Mouse (Mus musculus): ENCODE measurements around the gene Cenpu. TPM values are rescaled to one million over a fixed set of nuclear protein-coding genes. Genes with fewer than 3 reads are reported as not detected.

Cenpu gene
- polyA plus RNA-seq, 1 experiment: 2.3 TPM

DNA sequence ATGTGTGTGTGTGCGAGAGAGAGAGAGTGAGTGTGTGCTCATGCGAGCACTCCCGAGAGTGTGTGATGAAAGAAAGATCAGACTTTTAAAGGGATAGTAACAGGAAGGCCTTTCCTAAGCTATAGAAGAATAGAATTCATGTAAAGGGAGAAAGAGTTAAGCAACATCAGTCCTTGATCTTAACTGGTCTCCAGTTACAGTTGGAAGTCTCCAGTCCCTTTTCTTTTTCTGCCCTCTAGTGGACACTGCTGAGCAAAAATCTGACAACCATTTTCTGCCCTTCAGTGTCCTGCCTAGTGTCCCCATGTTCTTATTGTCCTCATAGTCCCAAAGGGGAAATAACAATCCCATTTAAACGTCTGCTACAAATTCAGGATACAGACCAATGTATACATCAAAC, 4.6 kb upstream of the Cenpu start:
- no peaks in the 10 kb centered on the region for H3K4me1 ChIP-seq (ENCODE audit: control insufficient read depth, insufficient read depth, insufficient read length)
- peak in 1 of 2 experiments; percentile 43 for DNase-seq (ENCODE audit: low read depth in 1 of 2, low spot score in 2 of 2)

GRCm38 (mm10) chr8:46550058-46550457, 1.8 kb upstream of the Cenpu start:
- 41% methylated on average over 8 of the region's 8 CpGs for WGBS
- no peak overlapping the region for H3K27ac ChIP-seq (ENCODE audit: insufficient read depth, low read length)
- no peak overlapping the region for H3K4me3 ChIP-seq (ENCODE audit: extremely low read depth, insufficient read depth, insufficient read length)
- H3K4me1 ChIP-seq (ENCODE audit: control insufficient read depth, insufficient read depth, insufficient read length): no peaks in the 10 kb centered on the region
- TF ChIP-seq CTCF (IDR thresholded peaks at IDR 0.05; ENCODE audit: extremely low read depth, insufficient read depth, insufficient read length, insufficient replicate concordance) (no peak), POLR2A (IDR thresholded peaks at IDR 0.05; ENCODE audit: low read depth, low read length) (no peak)
- peak in 1 of 2 experiments; percentile 64 for DNase-seq (ENCODE audit: low read depth in 1 of 2, low spot score in 2 of 2)
- no peaks in the 10 kb centered on the region for H3K27me3 ChIP-seq (ENCODE audit: control insufficient read depth, insufficient read depth, low read length)
- no peaks in the 10 kb centered on the region for H3K36me3 ChIP-seq (ENCODE audit: control insufficient read depth, insufficient read depth, low read length)

More for the DNA sequence above, 4.6 kb upstream of the Cenpu start:
- H3K27ac ChIP-seq (ENCODE audit: insufficient read depth, low read length): no peak overlapping the region; the same call in 1 of the 2 replicates
- H3K27me3 ChIP-seq (ENCODE audit: control insufficient read depth, insufficient read depth, low read length): no peaks in the 10 kb centered on the region
- H3K4me3 ChIP-seq (ENCODE audit: extremely low read depth, insufficient read depth, insufficient read length): no peak overlapping the region
- H3K36me3 ChIP-seq (ENCODE audit: control insufficient read depth, insufficient read depth, low read length): no peaks in the 10 kb centered on the region
- 26% methylated on average over 4 of the region's 4 CpGs for WGBS
- no peak for TF ChIP-seq POLR2A (IDR thresholded peaks at IDR 0.05; ENCODE audit: low read depth, low read length)
- peak; percentile 14; the same call in 1 of the 2 replicates for TF ChIP-seq CTCF (IDR thresholded peaks at IDR 0.05; ENCODE audit: extremely low read depth, insufficient read depth, insufficient read length, insufficient replicate concordance)

DNA sequence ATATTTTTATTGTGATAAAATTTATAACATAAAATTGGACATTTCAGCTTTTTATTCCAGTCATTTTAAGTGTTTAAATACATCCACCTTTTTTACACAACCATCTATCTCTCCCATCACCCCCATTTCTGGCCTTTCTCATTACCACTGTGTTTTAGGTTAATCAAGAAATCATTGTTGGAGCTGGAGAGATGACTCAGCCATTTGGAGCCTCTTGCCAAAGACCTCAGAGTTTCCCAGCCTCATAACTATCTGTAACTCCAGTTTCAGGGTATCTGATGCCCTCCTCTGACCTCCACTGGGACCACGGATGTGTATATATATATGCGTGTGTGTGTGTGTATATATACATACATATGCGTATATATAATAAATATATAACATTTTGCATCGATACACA, 799 bp upstream of the Cenpu start:
- Histone ChIP-seq H3K27me3 (ENCODE audit: control insufficient read depth, insufficient read depth, low read length) (no peaks in the 10 kb centered on the region), H3K4me1 (ENCODE audit: control insufficient read depth, insufficient read depth, insufficient read length) (no peaks in the 10 kb centered on the region), H3K36me3 (ENCODE audit: control insufficient read depth, insufficient read depth, low read length) (no peaks in the 10 kb centered on the region), H3K4me3 (ENCODE audit: extremely low read depth, insufficient read depth, insufficient read length) (peak overlapping the region; percentile 74; the same call in 1 of the 2 replicates), H3K27ac (ENCODE audit: insufficient read depth, low read length) (no peak overlapping the region)
- TF ChIP-seq CTCF (IDR thresholded peaks at IDR 0.05; ENCODE audit: extremely low read depth, insufficient read depth, insufficient read length, insufficient replicate concordance) (no peak), POLR2A (IDR thresholded peaks at IDR 0.05; ENCODE audit: low read depth, low read length) (no peak)
- WGBS: 39% methylated on average over 4 of the region's 4 CpGs
- DNase-seq (ENCODE audit: low read depth in 1 of 2, low spot score in 2 of 2): no peak

DNA sequence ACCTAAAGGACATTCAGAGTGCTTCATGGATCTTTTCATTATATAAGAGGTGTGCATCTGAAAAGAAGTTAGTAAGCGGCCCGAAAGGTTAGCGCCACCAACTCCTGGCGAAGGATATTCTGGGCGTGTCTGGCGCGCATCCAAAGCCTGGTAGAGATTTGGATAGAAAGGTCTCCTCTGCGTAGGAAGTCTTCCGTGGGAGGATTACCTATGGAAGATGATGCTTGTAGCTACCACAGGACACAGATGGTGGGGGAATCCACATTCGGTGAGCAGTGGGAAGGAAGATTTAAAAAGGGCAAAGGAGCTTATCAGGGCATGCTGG, 575 bp downstream of the Cenpu start:
- H3K27ac ChIP-seq (ENCODE audit: insufficient read depth, low read length): no peak overlapping the region
- peak overlapping the region; percentile 70; the same call in 1 of the 2 replicates for H3K4me3 ChIP-seq (ENCODE audit: extremely low read depth, insufficient read depth, insufficient read length)
- no peaks in the 10 kb centered on the region for H3K4me1 ChIP-seq (ENCODE audit: control insufficient read depth, insufficient read depth, insufficient read length)
- 2% methylated on average over 10 of the region's 10 CpGs for WGBS
- H3K27me3 ChIP-seq (ENCODE audit: control insufficient read depth, insufficient read depth, low read length): no peaks in the 10 kb centered on the region
- TF ChIP-seq CTCF (IDR thresholded peaks at IDR 0.05; ENCODE audit: extremely low read depth, insufficient read depth, insufficient read length, insufficient replicate concordance): no peak
- no peak for TF ChIP-seq POLR2A (IDR thresholded peaks at IDR 0.05; ENCODE audit: low read depth, low read length)
- no peaks in the 10 kb centered on the region for H3K36me3 ChIP-seq (ENCODE audit: control insufficient read depth, insufficient read depth, low read length)
- DNase-seq (ENCODE audit: low read depth in 1 of 2, low spot score in 2 of 2): no peak

- H3K36me3 ChIP-seq (ENCODE audit: control insufficient read depth, insufficient read depth, low read length): no peaks in the 10 kb centered on the region
- no peak for DNase-seq (ENCODE audit: low read depth in 1 of 2, low spot score in 2 of 2)
- H3K4me1 ChIP-seq (ENCODE audit: control insufficient read depth, insufficient read depth, insufficient read length): no peaks in the 10 kb centered on the region
Measured at GRCm38 (mm10) chr8:46559428-46559827, 7.6 kb downstream of the Cenpu start.

DNA sequence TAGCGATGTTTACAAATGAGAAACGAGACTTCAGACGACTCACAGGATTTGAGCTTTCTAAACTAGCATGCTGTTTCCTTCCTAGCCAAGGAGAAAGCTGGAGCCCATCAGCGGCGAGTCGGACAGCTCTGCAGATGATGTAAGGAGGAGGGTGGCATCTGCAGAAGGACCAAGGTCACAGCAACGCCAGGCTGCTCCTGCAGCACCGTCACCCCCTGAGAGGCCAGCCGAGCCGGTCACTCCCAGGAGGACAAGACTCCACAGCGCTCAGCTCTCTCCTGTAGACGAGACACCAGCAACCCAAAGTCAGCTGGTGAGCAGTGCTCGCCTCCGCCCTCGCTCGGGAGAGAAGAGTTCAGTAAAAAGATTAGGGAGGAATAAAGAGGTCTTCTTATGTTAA, 10.5 kb downstream of the Cenpu start:
- H3K36me3 ChIP-seq (ENCODE audit: control insufficient read depth, insufficient read depth, low read length): no peaks in the 10 kb centered on the region
- no peaks in the 10 kb centered on the region for H3K4me1 ChIP-seq (ENCODE audit: control insufficient read depth, insufficient read depth, insufficient read length)
- no peak overlapping the region for H3K4me3 ChIP-seq (ENCODE audit: extremely low read depth, insufficient read depth, insufficient read length)
- no peak overlapping the region for H3K27ac ChIP-seq (ENCODE audit: insufficient read depth, low read length)
- WGBS: 94% methylated on average over 16 of the region's 16 CpGs
- DNase-seq (ENCODE audit: low read depth in 1 of 2, low spot score in 2 of 2): no peak
- H3K27me3 ChIP-seq (ENCODE audit: control insufficient read depth, insufficient read depth, low read length): no peaks in the 10 kb centered on the region
- TF ChIP-seq CTCF (IDR thresholded peaks at IDR 0.05; ENCODE audit: extremely low read depth, insufficient read depth, insufficient read length, insufficient replicate concordance): no peak
- TF ChIP-seq POLR2A (IDR thresholded peaks at IDR 0.05; ENCODE audit: low read depth, low read length): no peak

More at GRCm38 (mm10) chr8:46559428-46559827, 7.6 kb downstream of the Cenpu start:
- Histone ChIP-seq H3K27me3 (ENCODE audit: control insufficient read depth, insufficient read depth, low read length) (no peaks in the 10 kb centered on the region), H3K27ac (ENCODE audit: insufficient read depth, low read length) (no peak overlapping the region), H3K4me3 (ENCODE audit: extremely low read depth, insufficient read depth, insufficient read length) (no peak overlapping the region)
- TF ChIP-seq CTCF (IDR thresholded peaks at IDR 0.05; ENCODE audit: extremely low read depth, insufficient read depth, insufficient read length, insufficient replicate concordance) (0 out of 2 replicates have a peak, but pooled peaks have one; percentile 18), POLR2A (IDR thresholded peaks at IDR 0.05; ENCODE audit: low read depth, low read length) (no peak)
- 68% methylated on average over 6 of the region's 6 CpGs for WGBS

GRCm38 (mm10) chr8:46566914-46567529, 15.2 kb downstream of the Cenpu start:
- Histone ChIP-seq H3K4me1 (ENCODE audit: control insufficient read depth, insufficient read depth, insufficient read length) (no peaks in the 10 kb centered on the region), H3K27ac (ENCODE audit: insufficient read depth, low read length) (no peak overlapping the region), H3K36me3 (ENCODE audit: control insufficient read depth, insufficient read depth, low read length) (no peaks in the 10 kb centered on the region), H3K27me3 (ENCODE audit: control insufficient read depth, insufficient read depth, low read length) (no peaks in the 10 kb centered on the region), H3K4me3 (ENCODE audit: extremely low read depth, insufficient read depth, insufficient read length) (no peak overlapping the region)
- DNase-seq (ENCODE audit: low read depth in 1 of 2, low spot score in 2 of 2): no peak
- WGBS: 93% methylated on average over 7 of the region's 7 CpGs
- TF ChIP-seq CTCF (IDR thresholded peaks at IDR 0.05; ENCODE audit: extremely low read depth, insufficient read depth, insufficient read length, insufficient replicate concordance) (no peak), POLR2A (IDR thresholded peaks at IDR 0.05; ENCODE audit: low read depth, low read length) (no peak)

Measured in spleen, adult 2 months (tissue).